Mouse (Mus musculus): ENCODE results near the gene Fuom. TPM values are rescaled to one million over a fixed set of nuclear protein-coding genes. Genes with fewer than 3 reads are reported as not detected.
A peak's percentile ranks its signal among the peaks of the same experiment; 100 is the strongest.

Gene Fuom
- polyA plus RNA-seq, 1 experiment: 236 TPM

GRCm38 (mm10) chr7:140121338-140121910 lies 19.2 kb upstream of the Fuom start:
- no peak overlapping the region for H3K27ac ChIP-seq (replicated peaks; ENCODE audit: low read depth, low read length)
- peaks cover 3% of the 10 kb centered on the region; the same call in 1 of the 2 replicates for H3K4me1 ChIP-seq (ENCODE audit: control insufficient read depth, insufficient read depth, insufficient read length, low read length)
- no peak overlapping the region for H3K4me3 ChIP-seq (ENCODE audit: insufficient read depth, low read depth, low read length)

DNA sequence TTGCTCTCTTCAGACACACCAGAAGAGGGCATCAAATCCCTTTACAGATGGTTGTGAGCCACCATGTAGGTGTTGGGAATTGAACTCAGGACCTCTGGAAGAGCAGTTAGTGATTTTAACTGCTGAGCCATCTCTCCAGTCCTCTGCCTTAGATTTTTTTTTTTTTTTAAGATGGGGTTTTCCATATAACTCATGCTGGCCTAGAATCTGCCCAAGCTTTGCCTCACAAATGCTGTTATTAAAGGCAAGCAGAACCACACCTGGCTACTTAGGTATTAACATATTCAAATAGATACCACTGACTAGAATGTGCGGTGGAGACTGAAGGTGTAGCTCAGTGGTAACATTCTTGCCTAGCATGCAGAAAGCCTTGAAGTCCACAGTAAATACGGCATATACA lies 18.2 kb upstream of the Fuom start:
- Histone ChIP-seq H3K4me1 (ENCODE audit: control insufficient read depth, insufficient read depth, insufficient read length, low read length) (peaks cover 3% of the 10 kb centered on the region; the same call in 1 of the 2 replicates), H3K27ac (replicated peaks; ENCODE audit: low read depth, low read length) (no peak overlapping the region), H3K4me3 (ENCODE audit: insufficient read depth, low read depth, low read length) (no peak overlapping the region)

- H3K27ac ChIP-seq (replicated peaks; ENCODE audit: low read depth, low read length): peak within 1 kb of the TSS; percentile 99
- peaks cover 7% of the 10 kb centered on the region for H3K4me1 ChIP-seq (ENCODE audit: control insufficient read depth, insufficient read depth, insufficient read length, low read length)
- peak within 1 kb of the TSS; percentile 87 for H3K4me3 ChIP-seq (ENCODE audit: insufficient read depth, low read depth, low read length)
Measured at GRCm38 (mm10) chr7:140116329-140117054, 14.3 kb upstream of the Fuom start, which contains the start of gene Echs1. Gene Echs1 (minus strand): TSS chr7:140116476.

GRCm38 (mm10) chr7:140115583-140116328 lies 13.5 kb upstream of the Fuom start, which contains the start of gene Paox:
Gene Paox (plus strand): TSS chr7:140115799.
- H3K27ac ChIP-seq (replicated peaks; ENCODE audit: low read depth, low read length): peak within 1 kb of the TSS; percentile 99
- H3K4me3 ChIP-seq (ENCODE audit: insufficient read depth, low read depth, low read length): peak within 1 kb of the TSS; percentile 87
- H3K4me1 ChIP-seq (ENCODE audit: control insufficient read depth, insufficient read depth, insufficient read length, low read length): peaks cover 7% of the 10 kb centered on the region

- Histone ChIP-seq H3K4me3 (ENCODE audit: insufficient read depth, low read depth, low read length) (no peak overlapping the region), H3K27ac (replicated peaks; ENCODE audit: low read depth, low read length) (no peak overlapping the region)
Measured at GRCm38 (mm10) chr7:140111943-140112342, 9.7 kb upstream of the Fuom start.

DNA sequence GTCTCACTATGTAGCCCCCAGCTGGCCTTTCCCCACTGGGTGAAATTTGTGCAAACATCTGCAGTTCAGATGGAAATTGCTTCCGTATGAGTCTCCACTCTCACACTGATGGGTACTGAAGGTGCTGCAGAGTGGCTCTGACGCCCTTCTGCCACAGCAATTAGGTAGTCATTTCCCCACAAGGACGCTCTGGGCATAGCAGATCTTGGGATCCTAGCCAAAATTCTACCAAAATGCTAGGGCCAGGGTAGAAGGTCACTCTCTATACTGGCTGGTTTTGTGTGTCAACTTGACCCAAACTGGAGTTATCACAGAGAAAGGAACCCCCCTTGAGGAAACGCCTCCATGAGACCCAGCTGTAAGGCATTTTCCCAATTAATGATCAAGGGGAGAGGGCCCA lies 1.8 kb upstream of the Fuom start:
- H3K27ac ChIP-seq (replicated peaks; ENCODE audit: low read depth, low read length): no peak overlapping the region
- H3K4me3 ChIP-seq (ENCODE audit: insufficient read depth, low read depth, low read length): no peak overlapping the region
- H3K4me1 ChIP-seq (ENCODE audit: control insufficient read depth, insufficient read depth, insufficient read length, low read length): peaks cover 7% of the 10 kb centered on the region; the same call in 1 of the 2 replicates

More at GRCm38 (mm10) chr7:140111943-140112342, 9.7 kb upstream of the Fuom start:
- H3K4me1 ChIP-seq (ENCODE audit: control insufficient read depth, insufficient read depth, insufficient read length, low read length): peaks cover 4% of the 10 kb centered on the region

DNA sequence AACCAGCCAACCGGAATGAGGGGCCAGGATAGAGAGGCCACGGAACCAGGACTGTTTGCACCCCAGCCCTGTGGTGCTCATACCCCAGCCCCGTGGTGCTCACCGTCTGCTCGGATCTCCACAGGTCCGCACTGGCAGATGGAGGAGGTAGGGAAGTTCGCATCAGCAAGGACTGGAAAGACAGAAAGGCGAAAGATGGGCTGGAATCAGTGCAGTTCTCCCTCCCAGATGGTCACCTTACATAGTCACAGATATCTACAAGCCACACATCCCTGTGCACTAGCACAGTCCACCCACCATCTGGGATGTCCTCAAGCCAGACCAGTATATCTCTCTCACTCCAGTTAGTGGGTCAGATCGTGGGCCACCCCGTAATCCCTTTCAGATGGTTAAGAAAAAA lies 743 bp downstream of the Fuom start:
- Histone ChIP-seq H3K4me3 (ENCODE audit: insufficient read depth, low read depth, low read length) (peak overlapping the region; percentile 61), H3K27ac (replicated peaks; ENCODE audit: low read depth, low read length) (no peak overlapping the region), H3K4me1 (ENCODE audit: control insufficient read depth, insufficient read depth, insufficient read length, low read length) (peaks cover 7% of the 10 kb centered on the region; the same call in 1 of the 2 replicates)

GRCm38 (mm10) chr7:140098466-140098865 lies 3.8 kb downstream of the Fuom start:
- H3K27ac ChIP-seq (replicated peaks; ENCODE audit: low read depth, low read length): no peak overlapping the region
- peaks cover 7% of the 10 kb centered on the region; the same call in 1 of the 2 replicates for H3K4me1 ChIP-seq (ENCODE audit: control insufficient read depth, insufficient read depth, insufficient read length, low read length)
- H3K4me3 ChIP-seq (ENCODE audit: insufficient read depth, low read depth, low read length): no peak overlapping the region

- H3K4me3 ChIP-seq (ENCODE audit: insufficient read depth, low read depth, low read length): no peak overlapping the region
Measured at GRCm38 (mm10) chr7:140096055-140096454, 6.2 kb downstream of the Fuom start.

GRCm38 (mm10) chr7:140095556-140095955 lies 6.7 kb downstream of the Fuom start:
- Histone ChIP-seq H3K27ac (replicated peaks; ENCODE audit: low read depth, low read length) (no peak overlapping the region), H3K4me3 (ENCODE audit: insufficient read depth, low read depth, low read length) (no peak overlapping the region), H3K4me1 (ENCODE audit: control insufficient read depth, insufficient read depth, insufficient read length, low read length) (no peaks in the 10 kb centered on the region)

More at GRCm38 (mm10) chr7:140096055-140096454, 6.2 kb downstream of the Fuom start:
- no peaks in the 10 kb centered on the region for H3K4me1 ChIP-seq (ENCODE audit: control insufficient read depth, insufficient read depth, insufficient read length, low read length)
- no peak overlapping the region for H3K27ac ChIP-seq (replicated peaks; ENCODE audit: low read depth, low read length)

DNA sequence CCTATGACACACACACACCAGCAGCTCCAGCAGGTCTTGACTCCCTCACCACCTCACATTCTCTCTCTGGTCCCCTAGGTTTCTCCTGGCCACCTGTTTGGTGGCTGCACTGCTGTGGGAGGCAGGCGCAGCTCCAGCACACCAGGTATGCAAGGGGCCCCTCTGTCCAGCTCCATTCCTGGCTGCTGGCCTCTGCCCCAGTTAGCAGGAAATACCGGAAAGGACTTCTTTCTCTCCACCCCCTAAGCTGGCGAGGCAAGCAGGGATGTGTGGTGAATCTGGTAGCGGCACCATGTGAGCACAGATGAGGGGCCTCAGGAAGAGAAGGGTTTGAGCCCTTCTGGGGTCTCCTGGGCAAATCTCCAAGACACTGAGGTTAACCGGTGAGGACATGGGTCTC lies 7.3 kb downstream of the Fuom start:
- H3K4me3 ChIP-seq (ENCODE audit: insufficient read depth, low read depth, low read length): no peak overlapping the region
- H3K4me1 ChIP-seq (ENCODE audit: control insufficient read depth, insufficient read depth, insufficient read length, low read length): no peaks in the 10 kb centered on the region
- H3K27ac ChIP-seq (replicated peaks; ENCODE audit: low read depth, low read length): no peak overlapping the region

DNA sequence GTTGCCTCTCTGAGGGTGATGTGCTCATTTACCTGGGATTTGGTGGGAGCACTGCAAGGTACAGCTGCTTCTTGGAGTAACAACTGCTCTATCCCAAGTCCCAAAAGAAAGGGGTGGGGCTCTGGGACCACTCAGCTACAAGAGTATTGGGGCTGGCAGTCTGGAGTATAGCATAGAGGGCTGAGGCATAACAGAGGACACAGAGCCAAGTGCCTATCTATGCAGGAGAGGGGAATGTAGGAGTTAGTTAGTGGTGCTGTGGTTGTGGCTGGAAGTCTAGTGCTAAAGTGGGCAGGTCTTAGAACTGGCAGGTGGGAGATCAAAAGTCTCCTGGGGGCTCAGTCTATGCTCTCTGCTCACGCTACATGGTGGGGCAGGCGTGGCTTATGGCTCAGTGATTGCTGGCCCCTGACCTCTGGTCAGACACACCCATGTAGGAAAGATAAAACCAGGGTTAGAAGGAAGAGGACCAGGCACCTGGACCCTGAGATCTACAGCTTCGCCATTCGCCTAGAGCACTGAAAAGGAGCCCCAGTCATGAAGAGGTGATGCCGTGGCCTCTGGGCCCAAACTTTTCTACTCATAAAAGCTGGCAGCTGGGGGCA lies 9.2 kb downstream of the Fuom start, which contains the start of gene Prap1:
Gene Prap1, plus strand, starts transcription at position 472 of the 605 bp plus-strand sequence.
- H3K27ac ChIP-seq (replicated peaks; ENCODE audit: low read depth, low read length): no peak within 1 kb of the TSS
- H3K4me3 ChIP-seq (ENCODE audit: insufficient read depth, low read depth, low read length): no peak within 1 kb of the TSS
- H3K4me1 ChIP-seq (ENCODE audit: control insufficient read depth, insufficient read depth, insufficient read length, low read length): no peaks in the 10 kb centered on the region

DNA sequence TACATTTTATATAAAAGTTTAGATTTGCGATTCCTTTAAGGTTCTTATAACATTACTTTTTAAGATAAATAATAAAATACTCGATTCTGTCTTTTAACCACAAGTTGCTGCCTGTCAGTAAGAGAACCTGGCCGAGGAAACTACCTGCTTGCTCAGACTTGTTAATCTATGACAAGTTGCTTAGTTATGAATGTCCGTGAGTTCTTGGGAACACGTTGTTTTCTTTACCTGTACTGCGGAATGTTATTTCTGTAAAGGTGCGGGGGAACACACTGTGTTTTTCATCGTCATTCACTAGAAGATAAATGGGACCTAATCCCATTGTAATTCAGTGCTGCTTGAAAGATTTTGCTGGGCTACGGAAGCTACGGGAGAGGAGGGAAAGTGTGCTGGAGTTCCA lies 11.6 kb downstream of the Fuom start:
- H3K4me1 ChIP-seq (ENCODE audit: control insufficient read depth, insufficient read depth, insufficient read length, low read length): no peaks in the 10 kb centered on the region
- H3K4me3 ChIP-seq (ENCODE audit: insufficient read depth, low read depth, low read length): no peak overlapping the region
- H3K27ac ChIP-seq (replicated peaks; ENCODE audit: low read depth, low read length): no peak overlapping the region

DNA sequence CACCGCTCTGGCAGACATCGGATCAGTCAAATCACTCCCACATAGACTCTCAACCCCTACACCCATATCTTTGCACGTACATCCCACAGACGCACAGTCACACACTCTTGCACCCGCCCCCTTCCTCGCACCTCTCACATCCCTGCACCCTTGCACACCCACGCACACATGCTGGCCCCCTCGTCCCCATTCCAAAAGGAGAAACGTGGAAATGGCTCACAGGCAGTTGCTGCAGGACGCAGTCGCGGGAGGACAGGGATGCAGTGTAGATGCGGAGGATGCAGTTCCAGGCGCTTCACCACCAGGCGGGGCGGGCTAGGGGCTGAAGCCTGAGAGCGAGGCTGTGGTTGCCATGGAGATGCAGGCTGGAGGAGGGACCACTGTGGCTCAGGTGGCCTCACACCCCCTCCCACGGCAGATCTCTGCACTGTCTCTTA lies 20.0 kb downstream of the Fuom start, which contains the start of gene Caly:
Gene Caly, minus strand, starts transcription at position 307 of the 437 bp plus-strand sequence.
- H3K4me3 ChIP-seq (ENCODE audit: insufficient read depth, low read depth, low read length): no peak within 1 kb of the TSS

More for the DNA sequence above, 20.0 kb downstream of the Fuom start, which contains the start of gene Caly:
- H3K27ac ChIP-seq (replicated peaks; ENCODE audit: low read depth, low read length): no peak within 1 kb of the TSS
- no peaks in the 10 kb centered on the region for H3K4me1 ChIP-seq (ENCODE audit: control insufficient read depth, insufficient read depth, insufficient read length, low read length)
